Mouse (Mus musculus) neural tube, embryonic 15.5 days (tissue): Measurements from ENCODE around the gene Fam118a. TPM values are rescaled to one million over a fixed set of nuclear protein-coding genes. Genes with fewer than 3 reads are reported as not detected.
"Not testable (repeated sequence)": the region's sequence is repeated elsewhere in the genome, so short reads cannot be mapped to it uniquely, and the experiment has no call there.

Experiments
- ATAC-seq: fragments of 200-750 bp; cut with Nextera tagmentation; 2 replicates; pipeline ENCODE4 v1.8.0; 2017; ENCODE audit warnings: mild to moderate bottlenecking, moderate TSS enrichment, moderate library complexity; ENCODE audit not compliant: low FRiP score
- H3K27ac ChIP-seq: fragments of 300-500 bp; sonication (generic); replicated peaks from 2 replicates; pipeline ENCODE4 v1.5.1; 2015; ENCODE audit warnings: mild to moderate bottlenecking, inconsistent platforms
- H3K27me3 ChIP-seq: fragments of 300-500 bp; sonication (generic); replicated peaks from 2 replicates; pipeline ENCODE4 v1.6.1; 2015; ENCODE audit warnings: inconsistent platforms
- H3K36me3 ChIP-seq: fragments of 300-500 bp; sonication (generic); 2 replicates; pipeline ENCODE4 v1.6.1; 2015; ENCODE audit warnings: inconsistent platforms
- H3K4me1 ChIP-seq: fragments of 300-500 bp; sonication (generic); 2 replicates; pipeline ENCODE4 v1.6.1; 2015; ENCODE audit warnings: inconsistent platforms
- H3K4me2 ChIP-seq: fragments of 300-500 bp; sonication (generic); 2 replicates; pipeline ENCODE4 v1.6.1; 2015; ENCODE audit warnings: inconsistent platforms, mild to moderate bottlenecking, moderate library complexity
- H3K4me3 ChIP-seq: fragments of 300-500 bp; sonication (generic); replicated peaks from 2 replicates; pipeline ENCODE4 v1.5.1; 2015; ENCODE audit warnings: mild to moderate bottlenecking, inconsistent platforms
- H3K9ac ChIP-seq: fragments of 300-500 bp; sonication (generic); replicated peaks from 2 replicates; pipeline ENCODE4 v1.6.1; 2015; ENCODE audit warnings: mild to moderate bottlenecking, inconsistent platforms
- H3K9me3 ChIP-seq: fragments of 300-500 bp; sonication (generic); replicated peaks from 2 replicates; pipeline ENCODE4 v1.6.1; 2016; ENCODE audit warnings: inconsistent platforms
- WGBS: fragments of 180-500 bp; shearing (Covaris S2); methylation state at CpG from one replicate; pipeline ENCODE4 v1.1.7; 2015; ENCODE audit warnings: mixed read lengths; 5-methylcytosine and 5-hydroxymethylcytosine counted together
- polyA plus RNA-seq: library from polyadenylated mRNA; unstranded; fragments of >200 nt; fragmentation: Nextera tagmentation; extraction: Ambion mirVana; gene quantifications from 2 replicates; pipeline ENCODE4 v1.2.1, GENCODE M21; 2015

The Fam118a gene
- 28.5 and 28.8 TPM in 2 replicates for polyA plus RNA-seq

- 65% methylated on average over 1 of the region's 1 CpGs for WGBS
- not testable (repeated sequence) for H3K9me3 ChIP-seq, H3K4me2 ChIP-seq, H3K36me3 ChIP-seq, H3K9ac ChIP-seq, H3K27me3 ChIP-seq, H3K27ac ChIP-seq, ATAC-seq, H3K4me1 ChIP-seq, H3K4me3 ChIP-seq
These were observed at the start of gene Fam118a for GRCm38 (mm10) chr15:85028648-85029047. TSS of gene Fam118a (plus strand) at chr15:85028948.

- Histone ChIP-seq H3K4me1 (peaks cover 44% of the 10 kb centered on the region), H3K27ac (no peak overlapping the region), H3K9ac (no peak overlapping the region), H3K4me3 (no peak overlapping the region), H3K4me2 (no peak overlapping the region), H3K36me3 (no peaks in the 10 kb centered on the region), H3K27me3 (no peaks in the 10 kb centered on the region), H3K9me3 (no peaks in the 10 kb centered on the region)
- 84% methylated on average over 9 of the region's 9 CpGs for WGBS
- ATAC-seq = no peak
These were observed 47.0 kb upstream of the Fam118a start for GRCm38 (mm10) chr15:84981609-84982313.

DNA sequence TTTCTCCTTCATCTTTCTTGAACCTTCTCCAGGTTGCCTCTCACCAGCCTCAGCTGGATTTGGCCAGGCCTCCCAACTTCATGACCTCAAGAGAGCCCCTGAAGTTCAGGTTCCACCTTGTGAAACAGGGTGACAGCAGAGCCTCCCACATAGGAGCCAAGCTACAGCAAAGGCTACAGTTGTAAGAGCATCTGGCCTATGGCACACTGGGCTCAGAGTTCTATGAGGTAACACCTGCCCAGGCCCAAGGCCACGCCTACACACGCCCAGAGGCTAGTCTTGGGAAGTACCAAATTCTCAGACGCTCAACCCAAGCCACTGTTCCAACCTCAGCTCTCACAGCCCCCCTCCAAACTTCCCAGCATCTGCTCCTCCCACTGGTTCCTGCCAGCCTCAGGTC, 45.9 kb upstream of the Fam118a start:
- no peak overlapping the region for H3K27ac ChIP-seq
- no peak for ATAC-seq
- 93% methylated on average over 3 of the region's 3 CpGs for WGBS
- H3K4me2 ChIP-seq = no peak overlapping the region
- no peaks in the 10 kb centered on the region for H3K36me3 ChIP-seq
- no peak overlapping the region for H3K9ac ChIP-seq
- H3K9me3 ChIP-seq = no peaks in the 10 kb centered on the region
- peaks cover 44% of the 10 kb centered on the region for H3K4me1 ChIP-seq
- no peaks in the 10 kb centered on the region for H3K27me3 ChIP-seq
- no peak overlapping the region for H3K4me3 ChIP-seq

DNA sequence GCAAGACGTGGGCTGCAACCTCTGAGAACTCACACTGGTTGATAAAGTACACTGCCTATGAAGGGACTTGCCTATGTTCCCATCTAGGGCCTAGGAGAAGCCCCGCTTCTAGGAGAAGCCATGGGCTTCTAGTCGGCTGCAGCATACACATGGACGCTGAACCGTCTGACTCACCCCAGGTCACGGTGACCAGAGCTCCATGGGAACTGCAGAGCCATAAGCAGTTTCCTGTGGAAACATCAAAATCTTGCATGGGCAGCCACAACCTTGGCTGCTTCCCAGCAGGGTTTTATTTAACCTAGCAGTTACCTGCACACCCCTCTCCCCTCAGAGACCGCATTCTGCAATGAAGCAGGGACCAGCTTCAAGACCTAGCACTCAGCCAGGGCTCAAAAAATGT, 45.0 kb upstream of the Fam118a start:
- Histone ChIP-seq H3K9ac (no peak overlapping the region), H3K9me3 (no peaks in the 10 kb centered on the region), H3K27ac (no peak overlapping the region), H3K4me1 (peaks cover 51% of the 10 kb centered on the region), H3K4me3 (no peak overlapping the region), H3K27me3 (no peaks in the 10 kb centered on the region), H3K36me3 (no peaks in the 10 kb centered on the region), H3K4me2 (no peak overlapping the region)
- 91% methylated on average over 7 of the region's 7 CpGs for WGBS
- ATAC-seq = no peak

DNA sequence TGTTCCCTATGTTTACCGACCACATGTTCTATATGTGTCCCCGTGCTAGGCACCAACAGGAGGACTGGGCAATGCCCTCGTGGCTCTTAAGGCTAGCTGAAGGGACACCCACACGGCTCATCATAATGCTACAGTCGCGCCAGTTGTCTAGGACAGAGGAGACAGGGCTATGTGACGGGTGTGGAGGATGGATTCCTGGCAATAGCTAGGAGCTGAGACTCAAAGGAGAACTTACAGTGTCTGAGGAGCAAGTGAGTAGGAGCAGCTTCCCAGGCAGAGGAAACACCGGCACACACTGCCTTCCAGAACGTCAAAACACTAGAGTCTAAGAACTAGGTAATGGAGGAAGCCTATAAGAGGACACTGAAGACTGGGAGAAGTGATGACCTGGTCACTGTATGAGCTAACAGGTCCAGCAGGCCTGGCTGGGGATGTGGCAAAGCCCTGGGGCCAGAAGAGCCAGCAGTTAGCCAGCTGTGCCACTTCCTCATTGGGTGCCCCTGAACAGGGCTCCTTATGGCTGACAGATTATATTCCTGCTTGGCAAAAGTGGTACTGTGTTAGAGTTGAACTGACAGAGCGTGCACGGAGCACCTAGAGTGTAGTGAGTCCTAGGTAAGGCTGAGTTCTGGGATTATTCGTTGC, 43.1 kb upstream of the Fam118a start:
- Histone ChIP-seq H3K4me2 (peak overlapping the region; percentile 71), H3K36me3 (no peaks in the 10 kb centered on the region), H3K27me3 (no peaks in the 10 kb centered on the region), H3K27ac (no peak overlapping the region), H3K4me3 (peak overlapping the region; percentile 84; the same call in 1 of the 2 replicates), H3K9ac (no peak overlapping the region; the same call in 1 of the 2 replicates), H3K9me3 (no peaks in the 10 kb centered on the region), H3K4me1 (peaks cover 59% of the 10 kb centered on the region)
- 81% methylated on average over 12 of the region's 12 CpGs for WGBS
- ATAC-seq = no peak

GRCm38 (mm10) chr15:84986171-84987019, 42.4 kb upstream of the Fam118a start:
- no peaks in the 10 kb centered on the region for H3K36me3 ChIP-seq
- peaks cover 59% of the 10 kb centered on the region for H3K4me1 ChIP-seq
- H3K9ac ChIP-seq = peak overlapping the region; percentile 97
- H3K27ac ChIP-seq = peak overlapping the region; percentile 87
- no peak for ATAC-seq
- peak overlapping the region; percentile 84 for H3K4me3 ChIP-seq
- 65% methylated on average over 4 of the region's 4 CpGs for WGBS
- no peaks in the 10 kb centered on the region for H3K27me3 ChIP-seq
- H3K4me2 ChIP-seq = peak overlapping the region; percentile 71
- no peaks in the 10 kb centered on the region for H3K9me3 ChIP-seq

- no peaks in the 10 kb centered on the region for H3K9me3 ChIP-seq
- peak overlapping the region; percentile 71 for H3K4me2 ChIP-seq
- H3K9ac ChIP-seq = peak overlapping the region; percentile 97
- peak; percentile 71 for ATAC-seq
- peak overlapping the region; percentile 87 for H3K27ac ChIP-seq
- H3K27me3 ChIP-seq = no peaks in the 10 kb centered on the region
- WGBS = under 1% methylated on average over 53 of the region's 53 CpGs
- no peaks in the 10 kb centered on the region for H3K36me3 ChIP-seq
- H3K4me3 ChIP-seq = peak overlapping the region; percentile 84
- H3K4me1 ChIP-seq = peaks cover 54% of the 10 kb centered on the region
These were observed 41.5 kb upstream of the Fam118a start for GRCm38 (mm10) chr15:84987020-84987815.

DNA sequence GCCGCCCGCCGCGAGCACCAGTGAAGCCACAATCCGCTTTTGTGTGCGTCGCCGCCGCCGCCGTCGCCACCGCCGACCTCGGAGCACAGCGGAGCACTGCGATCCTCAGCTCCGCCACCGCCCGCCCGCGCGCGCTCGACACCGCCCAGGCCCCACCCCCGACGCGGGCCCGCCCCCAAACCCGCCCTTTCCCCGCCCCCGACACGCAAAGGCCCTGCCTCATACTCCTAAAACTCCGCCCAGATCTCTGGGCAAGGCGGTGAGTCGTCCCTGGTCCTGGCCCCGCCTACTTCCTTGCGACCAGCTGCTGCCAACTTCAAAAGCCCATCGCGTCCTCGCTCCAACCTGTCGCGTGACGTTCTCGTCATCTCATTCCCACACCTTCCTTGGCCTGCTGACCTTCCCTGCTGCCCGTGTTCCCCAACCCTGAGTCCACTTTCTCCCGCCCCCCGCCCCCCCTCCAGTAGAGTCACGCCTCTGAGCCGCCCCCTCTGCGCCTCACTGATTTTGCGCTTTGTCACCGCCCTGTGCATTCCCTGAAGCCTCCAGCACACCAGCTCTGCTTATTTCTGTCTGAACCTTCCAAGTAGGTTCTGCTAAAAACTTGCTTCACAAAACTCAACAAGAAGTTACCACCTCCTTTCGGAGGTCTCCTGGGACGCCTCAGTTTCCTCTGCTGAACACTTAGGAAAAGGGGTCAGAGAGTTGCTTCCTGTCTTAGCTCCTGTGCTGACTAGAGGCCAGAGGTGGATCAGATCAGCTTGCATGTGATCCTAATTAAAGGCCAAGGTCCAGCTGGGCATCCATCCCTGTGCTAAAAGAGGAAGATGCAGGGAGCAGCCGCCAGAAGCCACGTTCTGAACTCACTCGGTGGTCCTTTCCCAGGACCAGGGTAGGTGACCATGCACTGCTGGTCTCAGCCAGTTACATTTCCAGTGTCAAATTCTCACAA, 40.6 kb upstream of the Fam118a start, which contains the start of gene 5031439G07Rik:
TSS of gene 5031439G07Rik (minus strand) at position 678 of the 952 bp plus-strand sequence.
- peak within 1 kb of the TSS; percentile 97 for H3K9ac ChIP-seq
- peak; percentile 91 for ATAC-seq
- no peaks in the 10 kb centered on the region for H3K9me3 ChIP-seq
- H3K4me1 ChIP-seq = peaks cover 48% of the 10 kb centered on the region
- WGBS = 3% methylated on average over 55 of the region's 59 CpGs
- peak within 1 kb of the TSS; percentile 71 for H3K4me2 ChIP-seq
- no peaks in the 10 kb centered on the region for H3K27me3 ChIP-seq
- peak within 1 kb of the TSS; percentile 84 for H3K4me3 ChIP-seq
- peak within 1 kb of the TSS; percentile 87 for H3K27ac ChIP-seq
- no peaks in the 10 kb centered on the region for H3K36me3 ChIP-seq

GRCm38 (mm10) chr15:84989098-84989497, 39.6 kb upstream of the Fam118a start:
- ATAC-seq = no peak
- Histone ChIP-seq H3K4me1 (peaks cover 38% of the 10 kb centered on the region), H3K27me3 (no peaks in the 10 kb centered on the region), H3K36me3 (no peaks in the 10 kb centered on the region), H3K4me2 (no peak overlapping the region), H3K9ac (no peak overlapping the region), H3K27ac (no peak overlapping the region), H3K9me3 (no peaks in the 10 kb centered on the region), H3K4me3 (no peak overlapping the region)
- WGBS = 76% methylated on average over 3 of the region's 3 CpGs

DNA sequence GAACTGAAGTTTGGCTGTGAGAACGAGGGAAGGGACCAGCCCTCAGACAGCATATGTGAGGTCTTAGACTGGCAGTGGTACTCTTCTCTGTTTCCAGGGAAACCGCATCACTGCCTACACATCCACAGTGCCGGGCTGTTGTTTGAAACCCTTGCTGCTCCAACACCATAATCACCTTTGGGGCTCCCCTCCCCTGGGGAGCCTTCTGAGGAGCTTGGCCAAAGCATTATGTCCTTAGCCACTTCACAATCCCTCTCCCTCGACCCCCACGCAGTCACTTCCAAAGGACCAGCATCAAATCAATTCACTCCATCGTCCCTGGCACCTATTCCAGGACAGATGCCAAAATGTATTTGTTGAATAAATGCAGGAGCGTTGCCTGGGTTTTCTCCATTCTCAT, 39.0 kb upstream of the Fam118a start:
- H3K4me2 ChIP-seq = no peak overlapping the region
- H3K9me3 ChIP-seq = no peaks in the 10 kb centered on the region
- no peak overlapping the region for H3K4me3 ChIP-seq
- no peak overlapping the region for H3K27ac ChIP-seq
- no peak overlapping the region for H3K9ac ChIP-seq
- H3K36me3 ChIP-seq = no peaks in the 10 kb centered on the region
- WGBS = 52% methylated on average over 7 of the region's 7 CpGs
- ATAC-seq = no peak
- H3K27me3 ChIP-seq = no peaks in the 10 kb centered on the region
- peaks cover 37% of the 10 kb centered on the region for H3K4me1 ChIP-seq
